Mouse (Mus musculus): ENCODE results near the gene Mcl1.
"Not testable (repeated sequence)": the region's sequence is repeated elsewhere in the genome, so short reads cannot be mapped to it uniquely, and the experiment has no call there.

Gene Mcl1

GRCm38 (mm10) chr3:95650276-95651032 lies 8.1 kb upstream of the Mcl1 start:
- DNase-seq (ENCODE audit: low read depth, low spot score), result no peak

GRCm38 (mm10) chr3:95651033-95651373 lies 7.6 kb upstream of the Mcl1 start:
- DNase-seq (ENCODE audit: low read depth, low spot score), result no peak

GRCm38 (mm10) chr3:95651391-95652203 lies 7.0 kb upstream of the Mcl1 start:
- no peak for DNase-seq (ENCODE audit: low read depth, low spot score)

GRCm38 (mm10) chr3:95652204-95652811 lies 6.3 kb upstream of the Mcl1 start:
- DNase-seq (ENCODE audit: low read depth, low spot score), result no peak

- DNase-seq (ENCODE audit: low read depth, low spot score), result no peak
Observed at GRCm38 (mm10) chr3:95652871-95653270, 5.7 kb upstream of the Mcl1 start.

GRCm38 (mm10) chr3:95653473-95654034 lies 5.0 kb upstream of the Mcl1 start:
- no peak for DNase-seq (ENCODE audit: low read depth, low spot score)

- not testable (repeated sequence) for DNase-seq (ENCODE audit: low read depth, low spot score)
Observed at GRCm38 (mm10) chr3:95654371-95654770, 4.2 kb upstream of the Mcl1 start.

GRCm38 (mm10) chr3:95655437-95655836 lies 3.2 kb upstream of the Mcl1 start:
- DNase-seq (ENCODE audit: low read depth, low spot score), result no peak

GRCm38 (mm10) chr3:95657108-95657507 lies 1.5 kb upstream of the Mcl1 start:
- no peak for DNase-seq (ENCODE audit: low read depth, low spot score)

GRCm38 (mm10) chr3:95657711-95658110 lies 877 bp upstream of the Mcl1 start:
- DNase-seq (ENCODE audit: low read depth, low spot score), result no peak

GRCm38 (mm10) chr3:95658868-95659712 lies 502 bp downstream of the Mcl1 start:
- no peak for DNase-seq (ENCODE audit: low read depth, low spot score)

GRCm38 (mm10) chr3:95659948-95660347 lies 1.4 kb downstream of the Mcl1 start:
- no peak for DNase-seq (ENCODE audit: low read depth, low spot score)

- DNase-seq (ENCODE audit: low read depth, low spot score), result no peak
Observed at GRCm38 (mm10) chr3:95660788-95661478, 2.3 kb downstream of the Mcl1 start.

GRCm38 (mm10) chr3:95661945-95662715 lies 3.5 kb downstream of the Mcl1 start:
- no peak for DNase-seq (ENCODE audit: low read depth, low spot score)

- no peak for DNase-seq (ENCODE audit: low read depth, low spot score)
Observed at GRCm38 (mm10) chr3:95662724-95663449, 4.3 kb downstream of the Mcl1 start.

- no peak for DNase-seq (ENCODE audit: low read depth, low spot score)
Observed at GRCm38 (mm10) chr3:95663486-95663885, 4.9 kb downstream of the Mcl1 start.

GRCm38 (mm10) chr3:95663969-95664608 lies 5.5 kb downstream of the Mcl1 start:
- no peak for DNase-seq (ENCODE audit: low read depth, low spot score)

- no peak for DNase-seq (ENCODE audit: low read depth, low spot score)
Observed at GRCm38 (mm10) chr3:95664940-95665352, 6.4 kb downstream of the Mcl1 start.

Data from embryo, embryonic 11.5 days (tissue).